Mouse (Mus musculus) gastrocnemius, postnatal 14 days (tissue): Measurements from ENCODE around the gene Rpl37. TPM values are rescaled to one million over a fixed set of nuclear protein-coding genes. Genes with fewer than 3 reads are reported as not detected.
"Not testable (repeated sequence)": the region's sequence is repeated elsewhere in the genome, so short reads cannot be mapped to it uniquely, and the experiment has no call there.

ENCODE experiments used
- DNase-seq: peaks from one replicate; pipeline ENCODE4 v3.0.0; 2021; ENCODE audit warnings: mixed read lengths
- intact Hi-C: fragments of 180-260 bp; cut with DNase I; formaldehyde crosslinking; loops from one replicate; pipeline ENCODE4 v1.15.1; 2025; ENCODE audit warnings: low total_unique reads
- total RNA-seq, 2 experiments: library from RNA; stranded (reverse); gene quantifications; 2 replicates each; pipeline ENCODE4 v1.2.3; 2021

The Rpl37 gene
- total RNA-seq, 2 experiments from 2014 or later, result 256 to 280 TPM

DNA sequence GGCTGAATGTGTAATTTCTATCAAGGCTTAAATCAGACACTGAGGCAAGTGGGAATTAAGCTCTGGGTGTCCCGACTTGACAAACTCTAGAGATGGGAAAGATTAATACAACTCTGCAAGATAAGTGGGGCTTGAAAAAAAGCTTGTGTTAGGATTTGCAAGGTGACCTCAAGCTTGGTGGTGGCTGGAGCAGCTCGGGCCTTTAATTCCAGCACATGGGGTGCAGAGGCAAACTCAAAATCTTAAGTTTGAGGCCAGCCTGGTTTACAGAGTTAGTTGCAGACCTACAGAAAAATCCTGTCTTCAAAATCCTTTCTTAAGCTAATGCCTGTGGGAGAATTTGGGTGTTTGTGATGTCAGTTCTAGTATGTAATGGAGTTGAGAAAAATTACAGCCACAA lies 2.7 kb downstream of the Rpl37 start:
- DNase-seq, result no peak
- intact Hi-C loops, result loop anchor here (10.0 kb wide), 1 partner anchor 66 kb away; the partner anchor contains the start of gene Ttc33

DNA sequence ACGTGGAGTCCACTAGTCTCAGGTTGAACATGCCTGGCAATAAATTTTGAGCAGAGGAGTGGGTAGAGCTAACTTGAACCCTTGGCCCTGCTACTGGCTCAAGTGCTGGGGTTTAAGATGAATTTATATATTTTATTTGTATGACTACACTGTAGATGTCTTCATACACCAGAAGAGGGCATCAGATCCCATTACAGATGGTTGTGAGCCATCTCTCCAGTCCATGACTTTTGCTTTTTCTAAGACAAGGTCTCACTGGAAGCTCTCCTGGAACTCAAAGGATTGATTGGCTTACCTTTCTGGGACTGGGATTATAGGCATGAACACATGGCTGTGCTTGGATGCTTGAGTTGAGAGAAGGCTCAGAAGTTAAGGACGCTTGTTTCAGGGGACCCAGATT lies 3.3 kb downstream of the Rpl37 start:
- intact Hi-C loops, result loop anchor here (10.0 kb wide), 1 partner anchor 65 kb away; the partner anchor contains the start of gene Ttc33
- no peak for DNase-seq

DNA sequence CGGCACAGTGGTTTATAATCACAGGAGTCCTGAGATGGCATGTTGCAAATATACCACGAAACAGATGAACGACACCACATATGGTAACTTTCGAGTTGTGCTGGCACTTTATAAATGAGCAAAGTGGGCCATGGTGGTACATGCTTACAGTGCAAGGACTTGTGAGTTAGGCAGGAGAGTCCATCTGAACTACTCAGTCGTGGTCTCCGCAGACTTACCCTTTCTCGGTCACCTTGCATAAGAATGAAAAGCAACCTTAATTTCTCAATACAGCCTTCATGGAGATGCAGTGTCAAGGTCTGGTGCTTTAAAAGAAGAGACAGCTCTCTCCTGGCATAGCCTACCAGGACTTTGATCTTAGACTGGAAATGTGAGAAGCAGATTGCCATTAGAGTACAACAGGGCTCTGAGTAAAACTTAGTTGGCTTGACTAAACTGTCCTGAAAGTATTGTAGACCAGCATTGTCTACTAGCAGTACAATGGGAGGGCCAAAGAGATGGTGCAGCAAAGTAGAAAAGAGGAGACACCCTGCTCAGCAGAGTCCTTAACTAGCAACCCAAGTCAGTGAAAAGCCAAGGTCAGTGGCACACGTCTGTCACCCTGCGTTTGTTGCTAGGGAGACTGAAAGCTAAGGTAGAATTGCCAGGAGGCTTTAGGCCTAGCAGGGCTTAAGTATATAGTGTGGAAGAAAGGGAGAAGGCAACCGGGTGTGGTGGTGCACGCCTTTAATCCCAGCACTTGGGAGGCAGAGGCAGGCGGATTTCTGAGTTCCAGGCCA lies 5.3 kb downstream of the Rpl37 start:
- intact Hi-C loops, result no loop called here
- DNase-seq, result no peak

DNA sequence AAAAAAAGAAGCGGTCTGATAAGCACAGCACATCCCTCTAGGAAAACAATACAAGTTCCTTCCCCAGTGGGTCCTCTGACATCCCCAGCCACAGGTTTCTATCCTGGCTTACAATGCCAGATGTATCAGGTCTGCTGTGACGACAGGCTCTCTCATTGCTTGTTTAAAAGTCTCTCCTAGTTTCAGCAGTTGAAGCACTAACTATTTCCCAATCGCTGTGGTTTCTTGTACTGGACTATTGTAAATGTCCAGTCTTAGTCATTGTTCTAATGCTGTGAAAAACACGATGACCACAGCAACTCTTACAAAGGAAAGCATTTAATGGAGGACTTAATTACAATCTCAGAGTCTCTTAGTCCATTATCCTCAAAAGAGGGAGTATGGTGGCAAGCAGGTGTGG lies 10.0 kb downstream of the Rpl37 start:
- DNase-seq, result no peak
- intact Hi-C loops, result no loop called here

DNA sequence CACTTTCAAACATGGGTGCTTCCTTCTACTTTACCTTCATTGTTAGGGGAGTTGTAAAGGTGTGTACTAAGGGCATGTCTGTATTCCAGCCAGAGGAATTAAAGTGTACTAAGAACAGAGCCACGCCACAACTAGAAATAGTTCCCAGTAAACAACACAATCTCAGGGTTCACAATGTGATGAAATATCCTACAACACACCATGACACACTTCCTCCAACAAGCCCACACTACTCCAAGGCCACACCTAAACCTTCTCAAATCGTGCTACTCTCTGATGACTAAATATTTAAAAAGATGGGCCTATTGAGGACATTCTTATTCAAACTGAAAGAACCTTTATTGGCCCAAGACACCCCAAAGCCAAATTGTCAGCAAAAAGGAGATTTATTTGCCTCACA lies 11.0 kb downstream of the Rpl37 start:
- no peak for DNase-seq
- intact Hi-C loops, result no loop called here

DNA sequence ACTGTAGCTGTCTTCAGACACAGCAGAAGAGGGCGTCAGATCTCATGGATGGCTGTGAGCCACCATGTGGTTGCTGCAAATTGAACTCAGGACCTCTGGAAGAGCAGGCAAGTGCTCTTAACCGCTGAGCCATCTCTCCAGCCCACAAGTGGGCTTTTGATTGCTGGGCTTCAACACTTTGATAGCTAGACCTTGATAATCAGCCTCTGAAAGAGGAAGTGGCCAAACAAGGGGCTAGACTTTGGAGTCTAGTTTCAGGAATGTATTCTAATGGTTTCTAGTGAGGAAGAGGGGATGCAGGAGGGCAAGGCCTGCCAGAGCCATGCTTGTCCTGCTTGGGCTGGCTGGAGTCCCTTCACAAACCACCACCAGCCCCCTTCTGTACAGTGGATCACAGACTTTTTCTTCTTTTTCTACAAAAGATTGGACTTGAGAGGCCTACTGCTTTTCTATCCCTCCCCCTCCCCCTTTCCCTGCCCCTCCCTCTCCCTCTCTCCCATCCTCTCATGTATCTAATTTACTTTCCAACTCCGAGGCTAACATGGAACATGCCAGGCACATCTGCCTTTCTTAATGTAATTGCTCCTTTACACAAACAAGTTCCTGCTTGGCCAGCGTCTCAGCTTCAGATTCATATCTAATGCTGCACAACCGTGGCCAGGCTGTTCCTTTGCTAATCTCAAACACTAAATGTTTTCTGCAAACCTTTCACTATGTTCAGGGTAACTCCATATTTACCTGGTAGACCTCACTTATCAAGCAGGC lies 11.9 kb downstream of the Rpl37 start:
- intact Hi-C loops, result no loop called here
- DNase-seq, result no peak

DNA sequence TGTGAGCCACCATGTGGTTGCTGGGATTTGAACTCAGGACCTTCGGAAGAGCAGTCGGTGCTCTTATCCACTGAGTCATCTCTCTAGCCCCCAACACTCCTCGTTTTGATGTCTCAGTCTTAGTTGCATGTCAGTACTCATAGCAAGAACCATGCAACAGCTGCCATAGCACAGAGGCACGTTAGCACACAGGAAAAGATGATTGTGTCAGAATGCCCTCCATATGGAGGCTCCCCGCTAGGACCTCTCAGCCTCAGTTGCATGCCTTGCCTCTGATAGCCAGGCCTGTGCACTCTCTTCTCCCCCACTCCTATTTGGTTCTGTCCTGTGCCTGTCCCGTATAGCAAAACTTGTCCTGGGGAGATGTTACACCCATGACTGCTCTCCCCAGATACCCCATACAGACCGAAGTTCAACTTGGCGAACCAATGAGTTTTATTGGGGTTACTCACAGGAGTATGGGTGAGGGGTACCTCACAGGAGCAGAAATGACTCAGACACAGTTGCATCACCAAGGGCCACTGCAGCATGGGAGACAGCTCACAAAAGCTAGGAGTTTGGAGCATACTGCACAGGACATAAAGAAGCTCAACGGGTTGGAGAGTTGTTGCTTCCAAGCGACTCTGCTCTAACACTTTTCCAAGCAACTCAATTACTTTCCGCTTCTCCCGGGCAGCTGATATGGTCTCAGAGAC lies 12.8 kb downstream of the Rpl37 start:
- intact Hi-C loops, result no loop called here
- DNase-seq, result no peak

DNA sequence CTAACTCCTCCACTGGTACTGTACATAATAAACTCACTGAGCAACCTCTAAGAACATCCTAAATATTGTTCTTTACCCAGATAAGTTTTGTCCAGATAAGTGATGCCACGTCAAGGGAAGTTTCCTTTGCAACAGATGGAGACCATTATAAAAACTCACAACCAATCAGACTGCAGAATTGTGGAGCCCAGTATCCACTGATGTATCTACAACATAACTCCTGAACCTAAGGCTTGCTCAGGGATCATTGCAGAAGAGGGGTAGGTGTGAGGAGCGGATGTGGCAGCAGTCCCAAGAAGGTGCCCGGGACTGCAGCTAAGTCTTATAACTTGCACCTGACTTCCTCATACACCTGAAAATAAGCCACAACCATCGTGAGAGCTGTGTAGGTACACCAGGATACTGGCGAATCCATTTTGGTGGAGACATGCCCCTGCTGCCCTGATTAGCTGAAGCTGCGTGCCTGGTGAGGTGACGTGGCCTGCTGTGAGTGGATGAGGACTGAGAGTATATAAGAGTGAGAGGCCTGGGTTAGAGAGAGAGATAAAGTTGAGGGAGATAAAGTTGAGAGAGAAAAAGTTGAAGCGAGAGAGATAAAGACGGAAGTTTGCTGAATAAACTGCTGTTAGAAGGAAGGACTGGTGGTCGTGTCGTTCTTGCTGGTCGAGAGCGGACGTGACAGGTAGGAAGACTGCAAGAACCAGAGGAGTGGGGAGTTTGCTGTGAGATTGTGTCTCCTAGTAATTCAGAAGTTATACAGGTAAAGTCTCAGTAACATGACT lies 14.6 kb downstream of the Rpl37 start:
- intact Hi-C loops, DNase-seq: not testable (repeated sequence)

DNA sequence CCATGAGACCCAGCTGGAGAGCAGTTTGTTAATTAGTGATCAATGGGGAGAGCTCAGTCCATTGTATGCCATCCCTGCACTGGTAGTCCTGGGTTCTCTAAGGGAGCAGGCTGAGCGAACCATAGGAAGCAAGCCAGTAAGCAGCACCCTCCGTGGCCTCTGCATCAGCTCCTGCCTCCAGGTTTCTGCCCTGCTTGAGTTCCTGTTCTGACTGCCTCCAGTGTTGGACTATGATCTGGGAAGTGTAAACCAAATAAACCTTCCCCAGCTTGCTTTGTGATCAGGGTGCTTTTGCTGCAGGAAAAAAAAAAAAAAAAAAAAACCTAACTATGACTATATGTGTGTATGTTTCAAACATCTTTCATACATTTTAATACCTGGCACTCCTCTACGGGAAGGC lies 16.9 kb downstream of the Rpl37 start:
- DNase-seq, result no peak
- intact Hi-C loops, result no loop called here

DNA sequence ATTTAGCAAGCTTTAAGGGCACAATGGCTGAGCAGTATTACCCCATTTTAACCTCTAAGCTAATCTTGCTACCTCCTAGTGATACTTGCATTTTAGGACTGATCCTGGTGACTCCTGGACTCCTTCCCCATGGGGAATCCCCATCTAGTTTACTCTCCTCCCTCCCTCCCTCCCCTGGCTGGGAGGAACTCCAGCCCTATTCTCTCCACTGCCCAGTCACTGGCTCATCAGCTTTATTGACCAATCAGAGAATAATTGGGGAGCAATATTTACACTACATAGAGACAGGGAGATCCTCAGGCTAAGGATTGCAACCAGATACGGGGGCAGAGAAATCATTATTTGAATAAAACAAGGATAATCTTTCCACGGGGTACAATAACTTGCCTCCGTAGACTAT lies 17.7 kb downstream of the Rpl37 start:
- intact Hi-C loops, result no loop called here
- DNase-seq, result no peak

DNA sequence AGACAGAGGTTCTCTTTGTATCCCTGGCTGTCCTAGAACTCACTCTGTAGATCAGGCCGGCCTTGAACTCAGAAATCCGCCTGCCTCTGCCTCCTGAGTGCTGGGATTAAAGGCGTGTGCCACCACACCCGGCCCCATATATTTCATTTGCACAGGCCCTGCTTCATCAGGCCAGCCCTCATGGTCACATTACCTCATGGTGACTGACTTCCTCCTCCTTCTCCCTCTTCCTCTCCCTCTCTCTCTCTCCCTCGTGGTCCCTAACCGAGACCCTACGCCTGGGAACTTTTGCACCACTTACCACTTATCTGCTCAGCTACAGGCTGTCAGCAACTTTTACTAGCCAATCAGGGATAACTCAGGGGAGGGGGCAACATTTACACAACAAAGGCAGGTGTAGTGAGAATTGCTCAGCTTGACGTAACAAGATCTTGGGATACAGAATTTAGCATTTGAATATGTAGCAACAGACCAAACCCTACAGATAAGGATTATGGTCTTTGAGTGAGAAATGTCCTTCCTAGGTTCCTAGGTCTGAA lies 18.6 kb downstream of the Rpl37 start:
- no peak for DNase-seq
- intact Hi-C loops, result no loop called here

DNA sequence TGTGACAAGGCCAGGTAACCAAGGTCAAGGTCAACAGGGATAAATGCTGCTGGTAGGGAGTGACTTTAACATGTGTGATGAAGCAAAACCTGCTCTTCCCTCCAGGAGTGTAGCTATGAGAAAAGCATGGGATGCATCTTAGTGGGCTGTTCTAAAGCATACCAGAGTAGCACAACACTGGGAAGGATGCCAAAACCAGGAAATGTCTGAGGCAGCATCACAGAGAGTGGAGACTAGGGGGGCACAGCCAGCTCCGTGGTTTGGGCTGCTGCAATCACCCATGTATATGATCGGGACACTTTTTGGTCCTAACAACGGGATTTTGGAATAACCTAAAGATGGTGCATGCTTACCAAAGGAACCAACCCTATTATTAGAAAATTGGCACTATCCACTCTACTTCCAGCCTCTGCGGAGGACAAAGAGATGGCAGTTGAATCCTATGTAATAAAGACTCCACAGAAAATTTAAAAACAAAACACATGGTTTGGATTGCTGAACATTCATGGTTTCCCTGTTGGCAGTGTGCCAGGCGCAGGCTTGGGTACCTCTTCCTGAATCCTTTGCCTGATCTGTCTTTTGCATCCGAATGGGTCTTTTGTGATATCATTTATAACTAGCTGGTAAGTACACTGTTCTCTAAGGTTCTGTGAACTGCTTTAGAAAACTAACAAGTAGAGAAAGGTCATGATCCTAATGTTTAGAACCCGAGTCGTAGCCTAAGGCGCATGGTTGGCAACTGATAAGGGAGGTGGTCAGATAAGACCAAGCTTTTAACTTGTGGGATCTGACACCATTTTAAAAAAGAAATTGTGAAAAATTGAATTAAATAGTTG lies 21.8 kb downstream of the Rpl37 start:
- intact Hi-C loops, result no loop called here
- DNase-seq, result no peak

DNA sequence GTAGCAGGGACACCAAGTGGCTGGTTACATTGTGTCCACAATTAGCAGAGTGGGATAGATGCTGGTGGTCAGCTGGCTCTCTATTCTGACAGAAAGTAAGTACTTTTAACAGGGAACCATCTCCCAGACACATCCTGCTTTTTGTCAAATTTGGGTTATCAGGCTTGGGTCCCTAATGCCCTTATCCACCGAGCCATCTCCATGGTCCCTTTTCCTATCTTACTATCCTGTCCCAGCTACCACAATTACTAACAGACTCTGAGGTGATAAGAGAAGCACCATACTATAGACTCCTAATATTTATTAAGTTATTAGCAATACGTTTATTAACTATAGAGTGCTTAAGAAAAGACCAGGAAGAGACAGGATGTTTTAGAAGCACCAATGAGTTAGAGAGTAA lies 22.9 kb downstream of the Rpl37 start:
- intact Hi-C loops, result no loop called here
- DNase-seq, result no peak

DNA sequence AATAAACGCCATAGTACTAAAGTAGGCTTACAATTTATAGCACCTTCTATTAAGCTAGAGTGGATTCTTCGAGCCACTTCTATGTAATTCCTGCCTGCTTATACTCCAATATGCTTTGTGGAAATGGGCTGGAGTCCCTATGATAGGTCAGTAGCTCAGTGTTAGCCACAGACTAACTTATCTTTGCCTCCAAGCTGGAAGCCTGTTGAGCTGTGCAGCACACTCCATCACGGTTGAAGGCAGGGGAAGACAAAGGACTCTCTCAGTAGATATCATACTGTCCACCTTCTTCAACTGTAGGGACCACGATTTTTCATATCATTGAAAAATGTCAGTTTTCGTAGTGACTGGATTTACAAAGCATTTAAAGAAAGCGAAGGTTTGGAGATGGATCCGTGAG lies 23.4 kb downstream of the Rpl37 start:
- intact Hi-C loops, result no loop called here
- DNase-seq, result no peak

DNA sequence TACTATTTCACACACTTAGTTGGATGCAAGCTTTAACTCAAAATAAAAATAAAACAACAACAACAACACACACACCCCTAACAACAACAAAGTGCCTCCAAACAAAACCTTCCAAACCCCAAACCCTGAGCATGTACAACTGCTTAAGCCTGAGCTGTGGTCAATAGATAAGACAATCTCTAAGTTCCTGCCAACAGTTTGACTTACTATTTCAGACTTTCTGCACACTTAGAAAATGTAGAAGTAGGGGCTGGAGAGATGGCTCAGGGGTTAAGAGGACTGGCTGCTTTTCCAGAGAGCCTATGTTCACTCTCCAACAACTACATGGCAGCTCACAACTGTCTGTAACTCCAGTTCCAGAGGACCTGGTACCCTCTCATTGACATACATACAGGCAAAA lies 23.9 kb downstream of the Rpl37 start:
- no peak for DNase-seq

DNA sequence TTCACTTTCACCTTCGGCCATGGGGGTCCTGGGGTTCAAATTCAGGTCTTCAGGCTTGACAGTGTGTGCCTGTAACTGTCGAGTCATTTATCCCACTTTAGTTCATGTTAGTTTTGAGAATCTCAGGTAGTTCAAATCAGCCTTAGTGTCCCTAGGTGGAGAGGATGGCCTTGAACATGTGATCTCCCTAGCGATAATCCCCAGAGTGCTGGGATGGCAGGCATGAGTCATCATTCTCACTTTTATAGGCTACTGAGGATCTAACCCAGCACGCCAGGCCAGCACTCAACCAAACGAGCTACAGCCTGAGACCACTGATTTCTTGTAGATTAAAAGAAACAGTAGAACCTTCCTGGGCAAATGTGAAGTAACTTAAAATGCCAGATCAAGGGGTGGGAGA lies 25.6 kb downstream of the Rpl37 start:
- intact Hi-C loops, result no loop called here

More for the DNA sequence above, 23.9 kb downstream of the Rpl37 start:
- intact Hi-C loops, result no loop called here

DNA sequence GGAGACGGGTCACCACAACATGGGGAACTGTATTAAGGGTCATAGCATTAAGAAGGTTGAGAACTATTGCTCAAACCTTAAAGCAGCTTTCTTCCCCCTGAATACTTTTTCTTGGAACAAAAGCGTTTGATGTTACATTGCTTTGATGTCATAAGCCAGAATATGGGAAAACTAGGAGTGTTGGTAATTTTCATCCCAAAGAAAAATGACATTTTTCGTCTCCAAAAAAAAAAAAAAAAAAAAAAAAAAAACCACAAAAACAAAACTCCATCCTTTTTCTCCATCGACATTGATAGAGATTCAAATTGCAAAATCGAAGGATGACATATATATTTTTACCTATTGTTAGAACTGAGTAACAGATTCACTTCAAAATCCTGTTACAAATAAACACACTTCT lies 26.3 kb downstream of the Rpl37 start:
- intact Hi-C loops, result no loop called here
- no peak for DNase-seq

More for the DNA sequence above, 25.6 kb downstream of the Rpl37 start:
- no peak for DNase-seq

DNA sequence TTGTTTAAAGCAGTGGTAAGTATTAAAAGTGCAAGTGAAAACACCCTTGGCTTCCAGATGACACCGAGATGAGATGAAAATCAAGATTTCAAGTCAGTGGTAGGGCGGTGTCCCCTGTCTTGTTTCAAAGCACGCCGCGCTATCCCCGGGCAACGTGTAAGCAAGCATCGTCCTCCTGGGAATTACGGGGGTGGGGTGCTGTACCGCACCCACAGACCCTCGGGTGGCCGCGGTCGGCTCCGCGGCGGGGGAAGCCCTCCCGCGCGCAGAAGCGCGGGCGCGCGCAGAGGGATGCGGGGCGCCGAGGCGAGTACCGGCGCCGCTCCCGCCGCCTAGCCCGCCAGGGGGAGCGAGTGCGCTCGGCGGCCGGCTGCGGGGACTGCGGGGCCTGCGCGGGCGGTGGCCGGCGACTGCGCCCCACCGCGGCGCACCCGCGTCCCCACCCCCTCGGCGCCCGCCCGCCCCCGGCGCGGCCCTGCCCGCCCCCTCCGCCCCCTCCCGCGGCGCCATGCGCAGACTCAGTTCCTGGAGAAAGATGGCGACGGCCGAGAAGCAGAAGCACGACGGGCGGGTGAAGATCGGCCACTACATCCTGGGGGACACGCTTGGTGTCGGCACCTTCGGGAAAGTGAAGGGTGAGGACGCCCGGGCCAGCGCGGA lies 27.0 kb downstream of the Rpl37 start, which contains the start of gene Prkaa1:
Gene Prkaa1, plus strand, starts transcription at position 501 of the 660 bp plus-strand sequence.
- peak; percentile 82 for DNase-seq
- intact Hi-C loops, result no loop called here
